Mouse (Mus musculus): Measurements from ENCODE around the gene Tspan11.

GRCm38 (mm10) chr6:127871436-127871835 lies 16.0 kb upstream of the Tspan11 start:
- TF ChIP-seq CTCF (IDR thresholded peaks at IDR 0.05; ENCODE audit: borderline replicate concordance, control insufficient read depth, extremely low read depth, insufficient read depth, low read length, poor library complexity) = no peak
- TF ChIP-seq POLR2A (IDR thresholded peaks at IDR 0.05; ENCODE audit: control insufficient read depth, extremely low read depth, insufficient read depth, low read length, poor library complexity) = no peak

Measured in thymus, adult 2 months (tissue).